Mouse (Mus musculus): ENCODE data around the gene Zkscan16. TPM values are rescaled to one million over a fixed set of nuclear protein-coding genes. Genes with fewer than 3 reads are reported as not detected.
A peak's percentile ranks its signal among the peaks of the same experiment; 100 is the strongest.

Zkscan16 gene
- polyA plus RNA-seq, 1 experiment from 2014 or later = not detected

- Histone ChIP-seq H3K27ac (ENCODE audit: low read length) (no peak overlapping the region), H3K9ac (replicated peaks; ENCODE audit: low read depth) (no peak overlapping the region), H3K36me3 (ENCODE audit: insufficient read depth, low read length) (no peaks in the 10 kb centered on the region), H3K9me3 (ENCODE audit: low read length) (no peaks in the 10 kb centered on the region), H3K4me1 (ENCODE audit: insufficient read depth, low read depth, low read length) (no peaks in the 10 kb centered on the region), H3K27me3 (replicated peaks; ENCODE audit: insufficient read depth, low read length) (no peaks in the 10 kb centered on the region), H3K4me2 (replicated peaks; ENCODE audit: low read depth, low read length) (no peak overlapping the region), H3K4me3 (ENCODE audit: low read depth, low read length) (no peak overlapping the region)
- DNase-seq (ENCODE audit: low spot score) (no peak), ATAC-seq (no peak)
- TF ChIP-seq EP300 (IDR thresholded peaks at IDR 0.05) = no peak
- TF ChIP-seq CTCF (IDR thresholded peaks at IDR 0.05) = no peak
- WGBS = 52% methylated on average over 5 of the region's 5 CpGs
These were observed 48.8 kb downstream of the Zkscan16 start for GRCm38 (mm10) chr4:58992195-58992594.

- 61% methylated on average over 4 of the region's 4 CpGs for WGBS
- ATAC-seq (no peak), DNase-seq (ENCODE audit: low spot score) (no peak)
- TF ChIP-seq CTCF (IDR thresholded peaks at IDR 0.05) (no peak), EP300 (IDR thresholded peaks at IDR 0.05) (no peak)
- Histone ChIP-seq H3K4me1 (ENCODE audit: insufficient read depth, low read depth, low read length) (no peaks in the 10 kb centered on the region), H3K27ac (ENCODE audit: low read length) (no peak within 1 kb of the TSS), H3K9ac (replicated peaks; ENCODE audit: low read depth) (no peak within 1 kb of the TSS), H3K4me2 (replicated peaks; ENCODE audit: low read depth, low read length) (no peak within 1 kb of the TSS), H3K27me3 (replicated peaks; ENCODE audit: insufficient read depth, low read length) (no peaks in the 10 kb centered on the region), H3K9me3 (ENCODE audit: low read length) (no peaks in the 10 kb centered on the region), H3K4me3 (ENCODE audit: low read depth, low read length) (no peak within 1 kb of the TSS), H3K36me3 (ENCODE audit: insufficient read depth, low read length) (no peaks in the 10 kb centered on the region)
These were observed 51.3 kb downstream of the Zkscan16 start, which contains the start of gene Dnajc25 for GRCm38 (mm10) chr4:58994762-58995161. Gene Dnajc25, plus strand, starts transcription at chr4:58995062.

GRCm38 (mm10) chr4:58995251-58995693 is 51.8 kb downstream of the Zkscan16 start:
- DNase-seq (ENCODE audit: low spot score) = no peak
- H3K4me3 ChIP-seq (ENCODE audit: low read depth, low read length) = no peak overlapping the region
- no peak for TF ChIP-seq CTCF (IDR thresholded peaks at IDR 0.05)
- no peak for TF ChIP-seq EP300 (IDR thresholded peaks at IDR 0.05)
- no peaks in the 10 kb centered on the region for H3K9me3 ChIP-seq (ENCODE audit: low read length)
- no peaks in the 10 kb centered on the region for H3K27me3 ChIP-seq (replicated peaks; ENCODE audit: insufficient read depth, low read length)
- no peak overlapping the region for H3K9ac ChIP-seq (replicated peaks; ENCODE audit: low read depth)
- H3K27ac ChIP-seq (ENCODE audit: low read length) = no peak overlapping the region
- H3K4me1 ChIP-seq (ENCODE audit: insufficient read depth, low read depth, low read length) = no peaks in the 10 kb centered on the region
- WGBS = 43% methylated on average over 8 of the region's 8 CpGs
- H3K36me3 ChIP-seq (ENCODE audit: insufficient read depth, low read length) = no peaks in the 10 kb centered on the region
- ATAC-seq = no peak
- no peak overlapping the region for H3K4me2 ChIP-seq (replicated peaks; ENCODE audit: low read depth, low read length)

- Histone ChIP-seq H3K4me1 (ENCODE audit: insufficient read depth, low read depth, low read length) (no peaks in the 10 kb centered on the region), H3K27ac (ENCODE audit: low read length) (no peak overlapping the region), H3K27me3 (replicated peaks; ENCODE audit: insufficient read depth, low read length) (no peaks in the 10 kb centered on the region), H3K9ac (replicated peaks; ENCODE audit: low read depth) (no peak overlapping the region), H3K9me3 (ENCODE audit: low read length) (no peaks in the 10 kb centered on the region), H3K4me3 (ENCODE audit: low read depth, low read length) (no peak overlapping the region), H3K36me3 (ENCODE audit: insufficient read depth, low read length) (no peaks in the 10 kb centered on the region), H3K4me2 (replicated peaks; ENCODE audit: low read depth, low read length) (no peak overlapping the region)
- TF ChIP-seq CTCF (IDR thresholded peaks at IDR 0.05) (no peak), EP300 (IDR thresholded peaks at IDR 0.05) (no peak)
- 45% methylated on average over 5 of the region's 5 CpGs for WGBS
- DNase-seq (ENCODE audit: low spot score) (no peak), ATAC-seq (no peak)
These were observed 53.7 kb downstream of the Zkscan16 start for GRCm38 (mm10) chr4:58997081-58997480.

- Histone ChIP-seq H3K4me1 (ENCODE audit: insufficient read depth, low read depth, low read length) (no peaks in the 10 kb centered on the region), H3K27me3 (replicated peaks; ENCODE audit: insufficient read depth, low read length) (no peaks in the 10 kb centered on the region), H3K9ac (replicated peaks; ENCODE audit: low read depth) (no peak overlapping the region), H3K27ac (ENCODE audit: low read length) (no peak overlapping the region), H3K36me3 (ENCODE audit: insufficient read depth, low read length) (no peaks in the 10 kb centered on the region), H3K4me2 (replicated peaks; ENCODE audit: low read depth, low read length) (no peak overlapping the region), H3K9me3 (ENCODE audit: low read length) (no peaks in the 10 kb centered on the region), H3K4me3 (ENCODE audit: low read depth, low read length) (no peak overlapping the region)
- WGBS = 62% methylated on average over 1 of the region's 1 CpGs
- DNase-seq (ENCODE audit: low spot score) = no peak
- TF ChIP-seq CTCF (IDR thresholded peaks at IDR 0.05) (no peak), EP300 (IDR thresholded peaks at IDR 0.05) (no peak)
- ATAC-seq = no peak
These were observed 55.3 kb downstream of the Zkscan16 start for GRCm38 (mm10) chr4:58998688-58999087.

- no peak overlapping the region for H3K27ac ChIP-seq (ENCODE audit: low read length)
- no peaks in the 10 kb centered on the region for H3K36me3 ChIP-seq (ENCODE audit: insufficient read depth, low read length)
- no peak overlapping the region for H3K4me3 ChIP-seq (ENCODE audit: low read depth, low read length)
- H3K9me3 ChIP-seq (ENCODE audit: low read length) = no peaks in the 10 kb centered on the region
- H3K4me2 ChIP-seq (replicated peaks; ENCODE audit: low read depth, low read length) = no peak overlapping the region
- 9% methylated on average over 2 of the region's 2 CpGs for WGBS
- ATAC-seq (no peak), DNase-seq (ENCODE audit: low spot score) (peak; percentile 88)
- TF ChIP-seq EP300 (IDR thresholded peaks at IDR 0.05) (no peak), CTCF (IDR thresholded peaks at IDR 0.05) (peak; percentile 95)
- H3K4me1 ChIP-seq (ENCODE audit: insufficient read depth, low read depth, low read length) = peaks cover 4% of the 10 kb centered on the region; the same call in 1 of the 2 replicates
- H3K27me3 ChIP-seq (replicated peaks; ENCODE audit: insufficient read depth, low read length) = no peaks in the 10 kb centered on the region
- no peak overlapping the region for H3K9ac ChIP-seq (replicated peaks; ENCODE audit: low read depth)
These were observed 56.3 kb downstream of the Zkscan16 start for GRCm38 (mm10) chr4:58999686-59000085.

- no peak overlapping the region for H3K4me2 ChIP-seq (replicated peaks; ENCODE audit: low read depth, low read length)
- H3K9me3 ChIP-seq (ENCODE audit: low read length) = no peaks in the 10 kb centered on the region
- DNase-seq (ENCODE audit: low spot score) (peak; percentile 40), ATAC-seq (no peak)
- 0% methylated on average over 2 of the region's 2 CpGs for WGBS
- TF ChIP-seq CTCF (IDR thresholded peaks at IDR 0.05) (peak; percentile 67), EP300 (IDR thresholded peaks at IDR 0.05) (no peak)
- no peak overlapping the region for H3K27ac ChIP-seq (ENCODE audit: low read length)
- no peaks in the 10 kb centered on the region for H3K27me3 ChIP-seq (replicated peaks; ENCODE audit: insufficient read depth, low read length)
- H3K4me3 ChIP-seq (ENCODE audit: low read depth, low read length) = no peak overlapping the region
- H3K36me3 ChIP-seq (ENCODE audit: insufficient read depth, low read length) = no peaks in the 10 kb centered on the region
- H3K9ac ChIP-seq (replicated peaks; ENCODE audit: low read depth) = no peak overlapping the region
- H3K4me1 ChIP-seq (ENCODE audit: insufficient read depth, low read depth, low read length) = peaks cover 4% of the 10 kb centered on the region; the same call in 1 of the 2 replicates
These were observed 57.2 kb downstream of the Zkscan16 start for GRCm38 (mm10) chr4:59000614-59001013.
